Mouse (Mus musculus) limb, embryonic 13.5 days (tissue): Measurements from ENCODE around the gene Nt5c2. TPM values are rescaled to one million over a fixed set of nuclear protein-coding genes. Genes with fewer than 3 reads are reported as not detected.
A peak's percentile ranks its signal among the peaks of the same experiment; 100 is the strongest.

Source experiments
- ATAC-seq: fragments of 200-750 bp; cut with Nextera tagmentation; 2 replicates; pipeline ENCODE4 v1.8.0; 2017; ENCODE audit warnings: low read depth, moderate number of reproducible peaks, moderate TSS enrichment; ENCODE audit not compliant: low FRiP score
- H3K27ac ChIP-seq: fragments of 300-500 bp; sonication (generic); 2 replicates; pipeline ENCODE4 v1.5.1; 2015; ENCODE audit warnings: inconsistent platforms, mild to moderate bottlenecking, moderate library complexity
- H3K27me3 ChIP-seq: fragments of 300-500 bp; sonication (generic); 2 replicates; pipeline ENCODE4 v1.6.1; 2015; ENCODE audit warnings: mild to moderate bottlenecking, inconsistent platforms
- H3K36me3 ChIP-seq: fragments of 300-500 bp; sonication (generic); 2 replicates; pipeline ENCODE4 v1.6.1; 2015; ENCODE audit warnings: inconsistent platforms, mild to moderate bottlenecking, moderate library complexity
- H3K4me1 ChIP-seq: fragments of 300-500 bp; sonication (generic); 2 replicates; pipeline ENCODE4 v1.6.1; 2015; ENCODE audit warnings: inconsistent platforms
- H3K4me2 ChIP-seq: fragments of 300-500 bp; sonication (generic); replicated peaks from 2 replicates; pipeline ENCODE4 v1.6.1; 2015; ENCODE audit warnings: inconsistent platforms, mild to moderate bottlenecking, moderate library complexity
- H3K4me3 ChIP-seq: fragments of 300-500 bp; sonication (generic); 2 replicates; pipeline ENCODE4 v1.5.1; 2015; ENCODE audit warnings: moderate library complexity, mild to moderate bottlenecking, inconsistent platforms
- H3K9ac ChIP-seq: fragments of 300-500 bp; sonication (generic); 2 replicates; pipeline ENCODE4 v1.6.1; 2015; ENCODE audit warnings: mild to moderate bottlenecking, inconsistent platforms
- H3K9me3 ChIP-seq: fragments of 300-500 bp; sonication (generic); 2 replicates; pipeline ENCODE4 v1.6.1; 2016; ENCODE audit warnings: inconsistent platforms
- WGBS: fragments of 180-500 bp; shearing (Covaris S2); methylation state at CpG from one replicate; pipeline ENCODE4 v1.1.7; 2015; 5-methylcytosine and 5-hydroxymethylcytosine counted together
- polyA plus RNA-seq: library from polyadenylated mRNA; unstranded; fragments of >200 nt; fragmentation: Nextera tagmentation; extraction: Ambion mirVana; gene quantifications from 2 replicates; pipeline ENCODE4 v1.2.1, GENCODE M21; 2015

The Nt5c2 gene
- polyA plus RNA-seq, 1 experiment from 2014 or later, result 86.8 TPM

- H3K27me3 ChIP-seq, result no peaks in the 10 kb centered on the region
- H3K36me3 ChIP-seq, result no peaks in the 10 kb centered on the region
- H3K9me3 ChIP-seq, result no peaks in the 10 kb centered on the region
- whole genome bisulfite sequencing, result 78% methylated on average over 4 of the region's 4 CpGs
- H3K4me2 ChIP-seq, result no peak overlapping the region
- no peak overlapping the region for H3K4me3 ChIP-seq
- peaks cover 8% of the 10 kb centered on the region; the same call in 1 of the 2 replicates for H3K4me1 ChIP-seq
- H3K27ac ChIP-seq, result no peak overlapping the region
- no peak for ATAC-seq
- no peak overlapping the region for H3K9ac ChIP-seq
Observed at GRCm38 (mm10) chr19:46865381-46865780, 149.6 kb downstream of the Nt5c2 start.

GRCm38 (mm10) chr19:46864731-46865331 is 150.1 kb downstream of the Nt5c2 start:
- Histone ChIP-seq H3K4me2 (no peak overlapping the region), H3K9me3 (no peaks in the 10 kb centered on the region), H3K9ac (no peak overlapping the region), H3K27me3 (no peaks in the 10 kb centered on the region), H3K4me3 (no peak overlapping the region), H3K36me3 (no peaks in the 10 kb centered on the region), H3K27ac (no peak overlapping the region), H3K4me1 (peaks cover 8% of the 10 kb centered on the region; the same call in 1 of the 2 replicates)
- WGBS, result 61% methylated on average over 6 of the region's 6 CpGs
- no peak for ATAC-seq

GRCm38 (mm10) chr19:46864079-46864478 is 150.9 kb downstream of the Nt5c2 start:
- H3K36me3 ChIP-seq, result no peaks in the 10 kb centered on the region
- ATAC-seq, result no peak
- no peaks in the 10 kb centered on the region for H3K9me3 ChIP-seq
- no peak overlapping the region for H3K27ac ChIP-seq
- H3K4me1 ChIP-seq, result peaks cover 3% of the 10 kb centered on the region; the same call in 1 of the 2 replicates
- H3K4me2 ChIP-seq, result no peak overlapping the region
- 48% methylated on average over 6 of the region's 6 CpGs for WGBS
- H3K9ac ChIP-seq, result no peak overlapping the region
- H3K4me3 ChIP-seq, result no peak overlapping the region
- H3K27me3 ChIP-seq, result no peaks in the 10 kb centered on the region

GRCm38 (mm10) chr19:46863236-46863927 is 151.6 kb downstream of the Nt5c2 start:
- H3K4me2 ChIP-seq, result no peak overlapping the region
- H3K9ac ChIP-seq, result no peak overlapping the region
- H3K36me3 ChIP-seq, result no peaks in the 10 kb centered on the region
- no peaks in the 10 kb centered on the region for H3K4me1 ChIP-seq
- H3K4me3 ChIP-seq, result no peak overlapping the region
- WGBS, result 83% methylated on average over 17 of the region's 17 CpGs
- ATAC-seq, result no peak
- H3K9me3 ChIP-seq, result no peaks in the 10 kb centered on the region
- H3K27ac ChIP-seq, result no peak overlapping the region
- H3K27me3 ChIP-seq, result no peaks in the 10 kb centered on the region

- Histone ChIP-seq H3K9me3 (no peaks in the 10 kb centered on the region), H3K4me1 (no peaks in the 10 kb centered on the region), H3K9ac (no peak overlapping the region), H3K4me3 (no peak overlapping the region), H3K27ac (no peak overlapping the region), H3K27me3 (no peaks in the 10 kb centered on the region), H3K4me2 (no peak overlapping the region), H3K36me3 (no peaks in the 10 kb centered on the region)
- 39% methylated on average over 3 of the region's 3 CpGs for WGBS
- no peak for ATAC-seq
Observed at GRCm38 (mm10) chr19:46862556-46862955, 152.4 kb downstream of the Nt5c2 start.

GRCm38 (mm10) chr19:46858200-46858599 is 156.8 kb downstream of the Nt5c2 start:
- no peak for ATAC-seq

GRCm38 (mm10) chr19:46857277-46857989 is 157.5 kb downstream of the Nt5c2 start:
- H3K4me1 ChIP-seq, result no peaks in the 10 kb centered on the region
- WGBS, result 53% methylated on average over 9 of the region's 9 CpGs
- no peaks in the 10 kb centered on the region for H3K36me3 ChIP-seq
- H3K27me3 ChIP-seq, result no peaks in the 10 kb centered on the region
- H3K9ac ChIP-seq, result no peak overlapping the region
- H3K27ac ChIP-seq, result no peak overlapping the region
- H3K9me3 ChIP-seq, result no peaks in the 10 kb centered on the region
- no peak overlapping the region for H3K4me3 ChIP-seq
- ATAC-seq, result no peak
- no peak overlapping the region for H3K4me2 ChIP-seq

More at GRCm38 (mm10) chr19:46858200-46858599, 156.8 kb downstream of the Nt5c2 start:
- 86% methylated on average over 7 of the region's 7 CpGs for WGBS
- no peaks in the 10 kb centered on the region for H3K27me3 ChIP-seq
- no peaks in the 10 kb centered on the region for H3K36me3 ChIP-seq
- no peaks in the 10 kb centered on the region for H3K9me3 ChIP-seq
- H3K4me3 ChIP-seq, result no peak overlapping the region
- no peaks in the 10 kb centered on the region for H3K4me1 ChIP-seq
- H3K9ac ChIP-seq, result no peak overlapping the region
- no peak overlapping the region for H3K4me2 ChIP-seq
- H3K27ac ChIP-seq, result no peak overlapping the region

- Histone ChIP-seq H3K4me1 (no peaks in the 10 kb centered on the region), H3K36me3 (no peaks in the 10 kb centered on the region), H3K9ac (no peak overlapping the region), H3K4me3 (no peak overlapping the region), H3K27ac (no peak overlapping the region), H3K9me3 (no peaks in the 10 kb centered on the region), H3K27me3 (no peaks in the 10 kb centered on the region), H3K4me2 (no peak overlapping the region)
- WGBS, result 52% methylated on average over 10 of the region's 10 CpGs
- no peak for ATAC-seq
Observed at GRCm38 (mm10) chr19:46856780-46857179, 158.2 kb downstream of the Nt5c2 start.

- Histone ChIP-seq H3K27ac (no peak overlapping the region), H3K4me2 (no peak overlapping the region), H3K9ac (no peak overlapping the region), H3K9me3 (no peaks in the 10 kb centered on the region), H3K4me3 (no peak overlapping the region), H3K27me3 (no peaks in the 10 kb centered on the region), H3K4me1 (no peaks in the 10 kb centered on the region), H3K36me3 (no peaks in the 10 kb centered on the region)
- no peak for ATAC-seq
- 67% methylated on average over 6 of the region's 6 CpGs for WGBS
Observed at GRCm38 (mm10) chr19:46856232-46856631, 158.7 kb downstream of the Nt5c2 start.

GRCm38 (mm10) chr19:46849443-46849997 is 165.4 kb downstream of the Nt5c2 start:
- 73% methylated on average over 9 of the region's 9 CpGs for WGBS

GRCm38 (mm10) chr19:46848381-46849268 is 166.3 kb downstream of the Nt5c2 start:
- WGBS, result 51% methylated on average over 14 of the region's 14 CpGs
- Histone ChIP-seq H3K9me3 (no peaks in the 10 kb centered on the region), H3K36me3 (no peaks in the 10 kb centered on the region), H3K27me3 (no peaks in the 10 kb centered on the region), H3K4me3 (no peak overlapping the region), H3K9ac (no peak overlapping the region), H3K4me1 (peaks cover 19% of the 10 kb centered on the region; the same call in 1 of the 2 replicates), H3K4me2 (no peak overlapping the region), H3K27ac (peak overlapping the region; percentile 28)
- ATAC-seq, result peak; percentile 32; the same call in 1 of the 2 replicates

More at GRCm38 (mm10) chr19:46849443-46849997, 165.4 kb downstream of the Nt5c2 start:
- Histone ChIP-seq H3K9me3 (no peaks in the 10 kb centered on the region), H3K36me3 (no peaks in the 10 kb centered on the region), H3K4me3 (no peak overlapping the region), H3K4me1 (peaks cover 19% of the 10 kb centered on the region; the same call in 1 of the 2 replicates), H3K9ac (no peak overlapping the region), H3K27me3 (no peaks in the 10 kb centered on the region), H3K4me2 (no peak overlapping the region), H3K27ac (no peak overlapping the region)
- ATAC-seq, result no peak
